Mouse (Mus musculus) spleen, adult 2 months (tissue): Measurements from ENCODE around the gene Olfr784.

ENCODE experiments used
- CTCF ChIP-seq: fragments of 200-500 bp; IDR thresholded peaks from 2 replicates; pipeline ENCODE4 v1.5.1; 2011; ENCODE audit warnings: mild to moderate bottlenecking, inconsistent platforms; ENCODE audit not compliant: insufficient read depth, insufficient read length, insufficient replicate concordance; ENCODE audit errors: extremely low read depth
- POLR2A ChIP-seq: fragments of 200-500 bp; IDR thresholded peaks from 2 replicates; pipeline ENCODE4 v1.6.1; 2011; ENCODE audit warnings: low read depth, low read length, inconsistent platforms

DNA sequence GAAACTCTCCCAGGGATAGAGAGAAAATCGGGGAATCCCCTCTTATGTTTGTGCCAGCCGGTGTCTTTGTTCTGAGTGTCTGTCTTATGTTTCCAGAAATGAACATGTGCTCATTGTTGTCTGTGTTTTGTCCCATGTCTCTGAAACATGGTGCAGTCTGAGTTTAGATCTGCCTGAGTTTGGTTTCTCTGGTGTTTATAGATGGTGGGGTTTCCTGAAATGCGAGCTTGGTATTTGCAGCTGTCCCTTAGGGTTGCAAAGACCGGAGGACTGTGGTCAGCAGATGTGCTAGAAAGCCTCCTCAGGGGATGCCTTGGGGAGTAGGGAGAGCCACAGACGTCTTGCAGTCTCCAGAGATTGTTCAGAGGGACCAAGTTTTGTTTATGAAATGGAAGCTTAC lies 26.6 kb upstream of the Olfr784 start:
- TF ChIP-seq CTCF (no peak), POLR2A (no peak)
